Mouse (Mus musculus): ENCODE measurements at regions not wholly inside any gene's neighbourhood (a gene's known extent, or its start where the extent isn't known, plus 50 kb on each side); places are given as distances from the start of the nearest gene placed in this dataset.

DNA sequence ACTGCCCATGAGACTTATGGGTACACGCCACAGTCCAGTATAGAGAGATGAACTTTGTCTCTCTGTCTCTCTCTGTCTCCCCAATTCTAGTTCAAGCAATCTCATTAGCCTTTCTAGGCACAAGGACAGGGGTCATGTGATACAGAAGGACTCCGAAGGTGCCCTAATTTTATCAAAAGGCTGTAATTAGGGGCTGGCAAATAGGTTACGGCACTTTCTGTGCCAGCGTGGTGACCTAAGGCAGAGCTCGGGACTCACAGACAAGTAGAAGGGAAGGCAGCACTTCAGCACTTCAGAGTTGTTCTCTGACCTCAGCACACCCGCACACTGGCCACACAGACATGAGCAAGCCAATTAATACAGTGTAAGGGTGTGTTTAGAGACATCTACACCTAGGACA is 119.2 kb upstream of the Haao start:
- DNase-seq (ENCODE audit: extremely low read depth, low read depth, low spot score), result no peak

GRCm38 (mm10) chr17:83964454-83965211 is 116.9 kb upstream of the Haao start:
- DNase-seq (ENCODE audit: extremely low read depth, low read depth, low spot score), result no peak

DNA sequence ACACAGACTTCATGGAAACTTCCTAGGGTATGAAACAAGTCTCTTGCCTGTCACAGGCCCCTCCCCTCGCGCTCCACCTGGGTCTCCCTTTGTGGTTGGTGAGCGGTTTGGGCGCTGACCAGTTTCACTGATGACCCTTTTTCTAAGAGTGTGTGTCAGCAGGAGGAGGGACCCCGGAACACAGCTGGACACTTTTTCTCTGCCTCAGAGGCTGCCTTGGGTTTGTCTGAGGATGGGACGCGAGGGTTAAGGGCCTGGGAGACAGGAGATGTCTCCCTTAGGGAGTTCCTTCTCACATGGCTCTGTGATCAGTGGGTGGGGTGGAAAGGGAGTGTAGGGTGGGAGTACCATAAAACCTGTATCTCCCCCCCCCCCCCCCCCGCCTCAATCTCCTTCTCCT is 115.8 kb upstream of the Haao start:
- DNase-seq (ENCODE audit: extremely low read depth, low read depth, low spot score), result no peak

- DNase-seq (ENCODE audit: extremely low read depth, low read depth, low spot score), result no peak
Measured at GRCm38 (mm10) chr17:83962841-83963240, 115.1 kb upstream of the Haao start.

GRCm38 (mm10) chr17:83962126-83962525 is 114.4 kb upstream of the Haao start:
- DNase-seq (ENCODE audit: extremely low read depth, low read depth, low spot score), result no peak

GRCm38 (mm10) chr17:83960821-83961220 is 113.1 kb upstream of the Haao start:
- DNase-seq (ENCODE audit: extremely low read depth, low read depth, low spot score), result no peak

DNA sequence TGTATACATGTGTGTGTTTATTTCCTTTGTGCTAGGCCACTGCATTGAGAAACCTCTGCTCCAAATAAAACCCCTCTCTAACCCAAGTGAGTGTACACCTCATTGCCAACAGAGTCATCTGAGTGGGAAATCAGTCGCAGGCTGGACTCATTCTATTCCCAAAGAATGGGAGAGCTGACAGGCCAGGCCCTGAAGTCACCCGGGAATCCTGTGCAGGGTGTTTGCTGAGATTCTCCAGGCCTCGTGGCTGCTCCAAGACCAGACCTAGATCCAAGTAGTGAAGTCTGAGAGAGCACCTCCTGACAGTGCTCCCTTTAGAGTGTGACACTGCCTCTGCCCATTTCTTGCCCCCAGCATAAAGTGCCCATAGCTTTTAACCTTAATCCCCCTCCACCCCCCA is 112.4 kb upstream of the Haao start:
- no peak for DNase-seq (ENCODE audit: extremely low read depth, low read depth, low spot score)

DNA sequence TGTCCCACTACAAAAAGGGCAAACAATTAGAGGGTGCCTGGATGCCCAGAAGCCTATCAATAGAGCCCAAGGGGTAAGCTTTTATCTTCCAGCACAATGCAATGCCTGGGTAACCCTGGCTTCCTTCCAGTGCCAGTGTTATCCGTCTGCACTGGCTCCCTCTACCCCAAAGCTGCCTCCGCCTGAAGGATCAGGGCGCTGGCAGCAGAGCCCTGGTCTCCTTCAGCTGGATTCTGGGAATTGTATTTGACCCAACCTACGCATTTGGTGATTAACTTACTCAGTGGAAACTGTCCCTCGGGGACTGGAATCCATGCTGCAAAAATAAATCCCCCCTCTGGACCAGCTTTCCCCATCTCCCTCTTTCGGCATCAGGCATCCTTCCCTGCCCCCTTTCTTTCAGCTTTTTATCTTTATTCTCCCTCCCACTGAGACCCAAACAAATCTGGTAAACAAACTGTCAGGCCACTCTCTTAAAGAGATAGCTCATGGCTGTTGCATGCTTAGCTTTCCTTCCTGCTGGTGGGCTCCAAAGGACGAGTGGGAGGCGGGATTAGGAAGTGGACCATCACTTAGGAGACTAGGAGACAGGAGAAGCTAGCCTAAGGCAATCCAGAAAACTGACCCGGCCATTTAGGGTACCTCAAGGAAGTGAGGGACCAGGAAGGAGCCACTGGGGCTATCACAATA is 111.5 kb upstream of the Haao start:
- DNase-seq (ENCODE audit: extremely low read depth, low read depth, low spot score), result no peak

DNA sequence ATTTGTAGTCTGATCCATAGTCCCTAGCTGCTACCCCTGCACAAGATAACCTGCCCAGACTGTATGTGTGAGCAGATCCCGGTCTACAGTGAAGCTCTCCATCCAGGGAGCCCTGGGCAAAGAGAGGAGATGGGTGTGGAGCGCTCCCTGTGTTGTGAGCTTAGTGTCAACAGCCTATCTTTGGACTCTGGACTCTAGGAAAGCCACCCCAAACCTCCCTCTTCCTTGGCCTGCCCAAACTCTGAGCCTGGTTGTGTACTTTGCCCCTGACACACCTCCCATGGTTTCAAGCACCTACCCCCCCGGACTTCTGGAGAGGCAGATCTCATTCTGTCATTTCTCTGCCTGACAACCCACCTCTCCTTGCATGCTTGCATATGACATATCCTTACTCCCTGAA is 110.9 kb upstream of the Haao start:
- DNase-seq (ENCODE audit: extremely low read depth, low read depth, low spot score), result no peak

- DNase-seq (ENCODE audit: extremely low read depth, low read depth, low spot score), result no peak
Measured at GRCm38 (mm10) chr17:83957661-83958540, 110.1 kb upstream of the Haao start.

DNA sequence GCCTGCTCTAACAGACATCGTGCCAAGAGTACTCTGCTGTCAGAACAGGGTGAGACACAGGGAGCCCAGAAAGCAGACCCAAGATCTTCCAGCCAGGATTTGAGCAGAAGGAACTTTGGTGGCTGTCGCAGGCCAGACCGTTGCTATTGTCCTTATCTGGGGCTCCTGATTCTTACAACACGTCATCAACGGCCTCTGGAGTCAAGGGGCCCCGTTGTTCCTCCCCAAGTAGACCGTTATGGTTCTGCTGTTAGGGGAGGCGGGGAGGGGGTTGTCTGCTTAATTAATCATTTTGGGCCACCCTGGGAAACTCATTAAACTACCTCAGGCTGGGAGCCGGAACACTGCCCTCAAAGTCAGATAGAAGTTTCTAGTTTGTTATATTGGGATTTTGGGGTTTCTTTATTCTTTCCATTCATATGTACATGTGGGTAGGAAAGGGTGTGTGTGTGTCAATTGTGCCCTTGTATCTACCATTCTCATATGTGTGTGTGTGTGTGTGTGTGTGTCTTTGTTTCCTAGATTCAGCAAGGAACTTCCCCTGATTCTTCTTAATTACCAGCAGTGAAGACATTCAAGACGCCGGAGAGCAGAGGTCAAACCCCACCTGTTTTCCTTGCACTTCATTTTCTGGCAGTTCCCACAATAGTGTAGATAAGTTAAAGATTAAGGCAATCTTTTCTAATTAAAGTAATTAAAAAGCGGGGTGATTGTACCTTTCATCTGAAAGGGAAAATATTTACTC is 109.2 kb upstream of the Haao start:
- DNase-seq (ENCODE audit: extremely low read depth, low read depth, low spot score), result no peak

GRCm38 (mm10) chr17:83955978-83956377 is 108.2 kb upstream of the Haao start:
- peak; percentile 86 for DNase-seq (ENCODE audit: extremely low read depth, low read depth, low spot score)

DNA sequence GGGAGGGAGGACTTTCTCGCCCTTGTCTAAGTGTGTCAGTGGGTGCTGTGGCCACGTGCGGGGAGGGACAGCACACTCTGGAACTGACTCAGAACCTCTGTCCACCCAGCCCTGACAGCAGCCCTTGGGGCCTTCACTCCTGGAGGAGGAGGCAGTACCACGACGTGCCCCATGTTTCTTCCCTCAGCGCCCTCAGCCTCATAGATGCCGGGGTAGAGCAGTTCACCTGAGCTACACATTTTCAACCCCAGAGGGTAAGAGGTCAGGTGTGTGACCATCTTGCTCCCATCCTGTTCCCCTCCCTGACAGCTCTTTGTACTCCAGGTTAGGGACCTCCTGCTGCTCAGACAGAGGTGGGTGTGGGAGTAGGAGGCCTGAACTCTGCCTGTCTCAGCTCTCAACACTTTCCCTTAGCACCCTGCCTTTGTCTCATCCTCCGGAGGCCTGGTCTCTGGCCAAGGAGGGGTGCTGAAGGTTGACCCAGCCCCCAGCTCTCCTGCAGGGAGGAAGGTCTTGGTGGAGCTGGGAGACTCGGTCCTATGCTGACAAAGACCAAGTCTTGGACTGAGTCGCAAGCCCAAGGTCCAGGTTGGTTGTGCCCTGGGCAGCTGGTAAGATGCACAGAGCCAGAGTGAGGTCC is 107.4 kb upstream of the Haao start:
- no peak for DNase-seq (ENCODE audit: extremely low read depth, low read depth, low spot score)

DNA sequence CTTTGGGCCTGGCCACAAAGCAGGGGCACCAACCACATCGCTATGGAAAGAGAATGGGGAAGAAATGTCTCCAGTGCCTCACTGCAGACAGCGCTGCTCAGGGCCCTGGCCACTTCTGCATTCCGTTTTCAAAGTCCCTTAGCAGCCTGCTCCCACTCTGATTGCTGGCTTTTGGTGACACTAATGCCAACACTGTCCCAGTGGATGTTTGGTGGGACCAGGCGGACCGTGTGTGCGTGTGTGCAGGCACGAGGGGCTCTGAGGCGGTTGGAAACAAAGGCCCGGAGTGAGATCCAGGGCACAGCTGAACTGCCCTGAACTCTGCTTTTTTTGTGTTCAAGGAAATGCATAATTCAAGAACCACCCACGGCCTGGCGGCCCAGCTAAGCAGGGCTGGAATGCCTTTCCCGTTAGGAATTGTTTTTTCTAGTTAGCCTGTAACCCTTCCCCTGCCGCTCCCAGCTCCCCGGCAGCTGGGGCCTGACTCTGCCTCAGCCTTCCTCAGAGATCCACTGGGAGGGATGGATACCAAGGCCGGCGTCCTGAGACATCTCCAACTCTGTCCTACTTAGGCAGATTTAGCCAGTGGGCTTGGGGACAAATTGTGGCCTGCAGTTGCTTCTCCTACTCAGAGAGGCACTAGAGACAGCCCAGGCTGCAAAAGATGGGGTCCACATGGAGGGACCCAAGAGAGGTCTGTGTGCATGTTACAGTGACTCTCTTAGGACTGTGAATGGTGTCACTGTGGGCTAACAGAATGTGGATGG is 106.7 kb upstream of the Haao start:
- no peak for DNase-seq (ENCODE audit: extremely low read depth, low read depth, low spot score)

DNA sequence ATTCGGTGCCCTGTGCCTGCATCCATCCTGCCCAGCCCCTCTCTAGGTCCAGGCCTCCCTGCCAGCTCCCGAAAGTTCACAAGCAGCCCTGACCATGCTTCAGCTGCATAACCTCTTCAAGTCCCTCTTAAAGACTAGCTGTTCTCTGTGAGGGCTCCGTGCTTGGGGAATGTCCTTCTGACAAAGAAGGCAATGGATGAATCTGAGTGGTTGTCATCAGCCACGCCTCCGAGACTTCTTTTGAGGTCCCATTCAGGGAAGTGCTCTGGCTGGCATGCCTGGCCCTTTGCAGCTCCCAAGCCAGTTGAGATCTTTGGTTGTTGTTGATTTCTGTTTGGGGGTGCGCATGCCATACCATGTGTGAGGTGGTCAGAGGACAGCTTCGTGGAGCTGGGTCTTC is 105.9 kb upstream of the Haao start:
- no peak for DNase-seq (ENCODE audit: extremely low read depth, low read depth, low spot score)

GRCm38 (mm10) chr17:83946718-83947117 is 99.0 kb upstream of the Haao start:
- no peak for DNase-seq (ENCODE audit: extremely low read depth, low read depth, low spot score)

GRCm38 (mm10) chr17:83939344-83939743 is 91.6 kb upstream of the Haao start:
- DNase-seq (ENCODE audit: extremely low read depth, low read depth, low spot score), result no peak

GRCm38 (mm10) chr17:83938671-83939244 is 91.0 kb upstream of the Haao start:
- DNase-seq (ENCODE audit: extremely low read depth, low read depth, low spot score), result peak; percentile 51

GRCm38 (mm10) chr17:83937576-83937975 is 89.8 kb upstream of the Haao start:
- DNase-seq (ENCODE audit: extremely low read depth, low read depth, low spot score), result no peak
